Mouse (Mus musculus) fat pad, adult 2 months (tissue): ENCODE data around the gene Kdelr3.

Source experiments
- DNase-seq: peaks from one replicate; pipeline ENCODE4 v3.0.0-alpha.2; 2011; ENCODE audit warnings: low read depth, low spot score; ENCODE audit errors: extremely low read depth

The Kdelr3 gene

DNA sequence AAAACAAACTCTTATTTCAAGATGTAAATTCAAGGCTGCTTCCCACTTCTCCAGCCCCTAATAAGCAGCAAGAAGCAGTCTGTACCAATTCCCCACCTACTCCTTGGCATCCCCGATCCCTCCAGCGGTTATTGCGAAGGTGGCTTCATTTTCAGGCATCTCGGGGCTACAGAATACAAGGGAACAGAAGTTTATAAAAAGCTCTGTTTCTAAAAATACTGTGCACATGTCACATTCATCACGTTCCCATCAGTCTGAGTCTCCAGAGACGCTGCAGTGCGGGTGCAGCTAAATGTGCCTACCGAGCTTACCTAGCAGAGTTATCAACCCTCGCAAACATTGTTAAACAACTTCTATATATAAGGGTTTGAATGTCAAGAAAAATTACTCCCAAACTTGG, 46.2 kb downstream of the Kdelr3 start:
- DNase-seq: no peak

DNA sequence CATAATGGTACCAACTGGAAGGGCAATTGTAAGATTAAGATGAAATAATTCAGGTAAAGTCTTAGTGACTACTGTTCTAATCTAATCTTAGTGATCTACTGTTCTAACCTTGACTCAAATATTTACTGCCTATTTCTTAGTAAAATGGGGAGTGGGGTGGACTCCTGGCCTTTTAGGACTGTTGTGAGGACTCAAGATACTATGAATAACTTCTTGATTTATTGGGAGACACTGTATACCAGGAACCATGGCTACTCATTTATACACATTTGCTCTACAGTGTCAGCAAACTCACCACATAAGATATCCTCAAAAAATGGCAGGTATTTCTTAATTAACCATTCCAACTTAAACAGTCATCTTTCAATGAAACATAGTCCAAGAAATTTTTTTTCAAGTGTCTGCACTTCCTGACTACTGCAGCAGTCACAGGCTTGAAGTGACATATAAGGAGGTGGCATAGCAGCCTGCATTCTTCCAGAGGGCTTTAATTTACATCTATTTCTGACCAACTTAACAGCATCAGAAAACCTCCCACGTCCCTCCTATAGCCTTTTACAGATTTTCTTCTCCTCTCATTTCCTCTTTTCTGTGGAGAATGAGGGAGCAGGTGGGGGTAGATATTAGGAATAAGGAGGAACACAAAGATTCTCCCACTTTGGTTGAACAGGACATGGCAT, 59.5 kb downstream of the Kdelr3 start:
- DNase-seq: no peak

DNA sequence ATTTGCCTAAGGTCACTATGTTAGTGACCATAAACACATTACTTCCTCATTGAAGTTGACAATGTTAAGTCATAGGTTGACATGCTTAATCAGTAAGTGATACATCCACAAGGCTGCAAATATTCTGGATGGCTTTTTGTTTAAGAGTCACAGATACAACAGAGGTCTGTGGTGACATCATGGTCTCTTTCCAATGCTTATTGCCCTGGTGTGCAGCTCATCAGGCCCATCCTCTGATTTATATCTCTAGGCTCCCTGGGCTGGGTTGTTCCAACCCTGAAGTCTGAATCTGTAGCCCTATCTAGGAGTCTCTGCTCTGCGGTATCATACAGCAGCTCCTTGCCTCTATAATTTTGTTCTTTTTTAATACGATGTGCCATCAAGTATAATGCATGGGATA, 60.7 kb downstream of the Kdelr3 start:
- no peak for DNase-seq
